Comparison of ENCODE assay signal across 8 mouse cellular contexts in genomic region chr4:135686568-135686953, GRCm38 (mm10). TPM values are rescaled to one million over a fixed set of nuclear protein-coding genes. Genes with fewer than 3 reads are reported as not detected.
DNase-seq lines count a peak whose midpoint lies in the region; ATAC-seq lines count a peak whose summit lies in the region.

No protein-coding gene starts in this region.

- H3K4me1 ChIP-seq in kidney, embryonic 14.5 days (ENCODE audit: control insufficient read depth, insufficient read depth, low read length), result no peaks in the 10 kb centered on the region
- H3K4me1 ChIP-seq in brown adipose tissue, adult 24 weeks (ENCODE audit: control insufficient read depth, insufficient read depth, insufficient read length, low read length), result no peaks in the 10 kb centered on the region
- peaks cover 4% of the 10 kb centered on the region for H3K4me1 ChIP-seq in hindbrain, embryonic 11.5 days (replicated peaks; ENCODE audit: control insufficient read depth, insufficient read depth, low read length)
- H3K4me1 ChIP-seq in midbrain, embryonic 12.5 days, result peaks cover 14% of the 10 kb centered on the region; the same call in 1 of the 2 replicates

- H3K9me3 ChIP-seq in kidney, embryonic 14.5 days (ENCODE audit: control insufficient read depth, low read length), result no peaks in the 10 kb centered on the region
- no peaks in the 10 kb centered on the region for H3K9me3 ChIP-seq in hindbrain, embryonic 11.5 days (ENCODE audit: control insufficient read depth, low read length)
- no peaks in the 10 kb centered on the region for H3K9me3 ChIP-seq in midbrain, embryonic 12.5 days

- peak overlapping the region; percentile 70 for H3K9ac ChIP-seq in kidney, embryonic 14.5 days (ENCODE audit: low read depth, low read length)
- H3K9ac ChIP-seq in hindbrain, embryonic 11.5 days (ENCODE audit: low read depth, low read length), result peak overlapping the region; percentile 40
- H3K9ac ChIP-seq in midbrain, embryonic 12.5 days (replicated peaks), result peak overlapping the region; percentile 45

- WGBS in kidney, embryonic 14.5 days, result under 1% methylated on average over 21 of the region's 21 CpGs
- under 1% methylated on average over 21 of the region's 21 CpGs for WGBS in hindbrain, embryonic 11.5 days
- WGBS in midbrain, embryonic 12.5 days, result under 1% methylated on average over 21 of the region's 21 CpGs

- intact Hi-C loops in left cerebral cortex, postnatal 10 days (cut with DNase I), result no loop called here

- H3K4me2 ChIP-seq in kidney, embryonic 14.5 days (replicated peaks; ENCODE audit: low read depth, low read length), result peak overlapping the region; percentile 86
- H3K4me2 ChIP-seq in hindbrain, embryonic 11.5 days (replicated peaks; ENCODE audit: low read depth, low read length), result peak overlapping the region; percentile 92
- H3K4me2 ChIP-seq in midbrain, embryonic 12.5 days (replicated peaks), result peak overlapping the region; percentile 84

- DNase-seq in kidney, postnatal 36 days, result no peak
- peak; percentile 47 for DNase-seq in hindbrain, embryonic 11.5 days (ENCODE audit: low spot score)
- DNase-seq in thymus, postnatal 14 days, result no peak
- DNase-seq in cerebellum, postnatal 4 days (ENCODE audit: low spot score in 2 of 2), result no peak
- no peak for DNase-seq in left cerebral cortex, postnatal 10 days (ENCODE audit: extremely low spot score in 1 of 2, low spot score in 2 of 2)

- H3K36me3 ChIP-seq in kidney, embryonic 14.5 days (ENCODE audit: control insufficient read depth, insufficient read depth, low read length), result no peaks in the 10 kb centered on the region
- H3K36me3 ChIP-seq in hindbrain, embryonic 11.5 days (ENCODE audit: control insufficient read depth, insufficient read depth, low read length), result no peaks in the 10 kb centered on the region
- H3K36me3 ChIP-seq in midbrain, embryonic 12.5 days, result no peaks in the 10 kb centered on the region

- H3K27me3 ChIP-seq in kidney, embryonic 14.5 days (ENCODE audit: control insufficient read depth, insufficient read depth, low read length), result peaks cover 16% of the 10 kb centered on the region; the same call in 1 of the 2 replicates
- peaks cover 35% of the 10 kb centered on the region for H3K27me3 ChIP-seq in hindbrain, embryonic 11.5 days (ENCODE audit: control insufficient read depth, insufficient read depth, low read length)
- peaks cover 69% of the 10 kb centered on the region for H3K27me3 ChIP-seq in midbrain, embryonic 12.5 days

- ATAC-seq in kidney, embryonic 14.5 days (ENCODE audit: low FRiP score, low TSS enrichment), result 0 out of 2 replicates have a peak, but pooled peaks have one; percentile 49
- no peak for ATAC-seq in hindbrain, embryonic 11.5 days (ENCODE audit: low FRiP score)
- ATAC-seq in midbrain, embryonic 12.5 days (ENCODE audit: low FRiP score, low read depth), result no peak

- H3K27ac ChIP-seq in kidney, embryonic 14.5 days (ENCODE audit: low read depth, low read length), result no peak overlapping the region
- no peak overlapping the region for H3K27ac ChIP-seq in brown adipose tissue, adult 24 weeks (replicated peaks; ENCODE audit: low read depth, low read length)
- H3K27ac ChIP-seq in hindbrain, embryonic 11.5 days (ENCODE audit: low read depth, low read length), result no peak overlapping the region
- H3K27ac ChIP-seq in midbrain, embryonic 12.5 days (replicated peaks), result no peak overlapping the region

- peak overlapping the region; percentile 63 for H3K4me3 ChIP-seq in kidney, embryonic 14.5 days (ENCODE audit: low read length)
- H3K4me3 ChIP-seq in brown adipose tissue, adult 24 weeks (ENCODE audit: insufficient read depth, low read depth, low read length), result peak overlapping the region; percentile 60
- H3K4me3 ChIP-seq in hindbrain, embryonic 11.5 days (ENCODE audit: low read depth, low read length), result peak overlapping the region; percentile 39
- peak overlapping the region; percentile 50 for H3K4me3 ChIP-seq in midbrain, embryonic 12.5 days

RNA-seq across cellular contexts. Expression of gene Ifnlr1, which starts 0.5 kb away (rescaled TPM):
- polyA plus RNA-seq in kidney, embryonic 14.5 days (2014; fragmentation: Nextera tagmentation; extraction: Ambion mirVana), result 0.46 and 1.1 TPM in 2 replicates
- not detected in 2 replicates for polyA plus RNA-seq in brown adipose tissue, adult 24 weeks (2012; ENCODE audit: insufficient read depth, insufficient read length, missing spikeins)
- 0.25 and 0.71 TPM in 2 replicates for polyA plus RNA-seq in hindbrain, embryonic 11.5 days (2014; fragmentation: Nextera tagmentation; extraction: Ambion mirVana)
- polyA plus RNA-seq in midbrain, embryonic 12.5 days (2016; fragmentation: Nextera tagmentation; extraction: Ambion mirVana), result 0.24 and 0.43 TPM in 2 replicates
- under 1 TPM; 0.24 to 0.26 TPM for total RNA-seq in left cerebral cortex, postnatal 10 days (2021)

RNA-seq across cellular contexts. Expression of gene Il22ra1, which starts 41.4 kb away (rescaled TPM):
- polyA plus RNA-seq in kidney, embryonic 14.5 days (2014; fragmentation: Nextera tagmentation; extraction: Ambion mirVana), result not detected in 2 replicates
- not detected in 2 replicates for polyA plus RNA-seq in brown adipose tissue, adult 24 weeks (2012; ENCODE audit: insufficient read depth, insufficient read length, missing spikeins)
- not detected in 2 replicates for polyA plus RNA-seq in hindbrain, embryonic 11.5 days (2014; fragmentation: Nextera tagmentation; extraction: Ambion mirVana)
- not detected in 2 replicates for polyA plus RNA-seq in midbrain, embryonic 12.5 days (2016; fragmentation: Nextera tagmentation; extraction: Ambion mirVana)
- under 1 TPM; 0.57 to 0.69 TPM for total RNA-seq in left cerebral cortex, postnatal 10 days (2021)
